Mouse (Mus musculus): Measurements from ENCODE around the gene Wfdc5. TPM values are rescaled to one million over a fixed set of nuclear protein-coding genes. Genes with fewer than 3 reads are reported as not detected.
A peak's percentile ranks its signal among the peaks of the same experiment; 100 is the strongest.

Wfdc5 gene
- polyA plus RNA-seq, 1 experiment from 2014 or later = not detected

- Histone ChIP-seq H3K4me2 (no peak overlapping the region), H3K27ac (replicated peaks) (no peak overlapping the region), H3K36me3 (replicated peaks) (peaks cover 35% of the 10 kb centered on the region), H3K4me3 (replicated peaks) (no peak overlapping the region), H3K9me3 (replicated peaks) (no peaks in the 10 kb centered on the region), H3K27me3 (no peaks in the 10 kb centered on the region), H3K9ac (no peak overlapping the region), H3K4me1 (replicated peaks) (no peaks in the 10 kb centered on the region)
- no peak for ATAC-seq (ENCODE audit: insufficient read depth)
- 71% methylated on average over 14 of the region's 14 CpGs for WGBS (ENCODE audit: insufficient replicate concordance)
Measured at GRCm38 (mm10) chr2:164150086-164150760, 32.3 kb downstream of the Wfdc5 start.

GRCm38 (mm10) chr2:164146556-164146955 is 36.0 kb downstream of the Wfdc5 start:
- no peak overlapping the region for H3K27ac ChIP-seq (replicated peaks)
- no peak overlapping the region for H3K9ac ChIP-seq
- no peak overlapping the region for H3K4me3 ChIP-seq (replicated peaks)
- H3K36me3 ChIP-seq (replicated peaks) = peaks cover 10% of the 10 kb centered on the region
- no peak for ATAC-seq (ENCODE audit: insufficient read depth)
- H3K27me3 ChIP-seq = no peaks in the 10 kb centered on the region
- H3K4me1 ChIP-seq (replicated peaks) = no peaks in the 10 kb centered on the region
- H3K9me3 ChIP-seq (replicated peaks) = no peaks in the 10 kb centered on the region
- 79% methylated on average over 12 of the region's 12 CpGs for WGBS (ENCODE audit: insufficient replicate concordance)
- H3K4me2 ChIP-seq = no peak overlapping the region

GRCm38 (mm10) chr2:164144541-164144940 is 38.0 kb downstream of the Wfdc5 start:
- 77% methylated on average over 10 of the region's 10 CpGs for WGBS (ENCODE audit: insufficient replicate concordance)

GRCm38 (mm10) chr2:164144025-164144424 is 38.5 kb downstream of the Wfdc5 start:
- WGBS (ENCODE audit: insufficient replicate concordance) = 69% methylated on average over 6 of the region's 6 CpGs
- no peaks in the 10 kb centered on the region for H3K27me3 ChIP-seq
- 0 out of 2 replicates have a peak, but pooled peaks cover 11% of the 10 kb centered on the region for H3K36me3 ChIP-seq (replicated peaks)
- H3K9me3 ChIP-seq (replicated peaks) = no peaks in the 10 kb centered on the region
- H3K4me2 ChIP-seq = no peak overlapping the region
- H3K4me3 ChIP-seq (replicated peaks) = no peak overlapping the region
- no peak overlapping the region for H3K27ac ChIP-seq (replicated peaks)
- H3K9ac ChIP-seq = no peak overlapping the region
- no peaks in the 10 kb centered on the region for H3K4me1 ChIP-seq (replicated peaks)
- no peak for ATAC-seq (ENCODE audit: insufficient read depth)

More at GRCm38 (mm10) chr2:164144541-164144940, 38.0 kb downstream of the Wfdc5 start:
- H3K9me3 ChIP-seq (replicated peaks) = no peaks in the 10 kb centered on the region
- no peaks in the 10 kb centered on the region for H3K27me3 ChIP-seq
- ATAC-seq (ENCODE audit: insufficient read depth) = no peak
- 0 out of 2 replicates have a peak, but pooled peaks cover 11% of the 10 kb centered on the region for H3K36me3 ChIP-seq (replicated peaks)
- H3K4me1 ChIP-seq (replicated peaks) = no peaks in the 10 kb centered on the region
- no peak overlapping the region for H3K27ac ChIP-seq (replicated peaks)
- H3K4me2 ChIP-seq = no peak overlapping the region
- H3K9ac ChIP-seq = no peak overlapping the region
- H3K4me3 ChIP-seq (replicated peaks) = no peak overlapping the region

GRCm38 (mm10) chr2:164142021-164142420 is 40.5 kb downstream of the Wfdc5 start:
- 68% methylated on average over 10 of the region's 10 CpGs for WGBS (ENCODE audit: insufficient replicate concordance)
- no peak for ATAC-seq (ENCODE audit: insufficient read depth)
- H3K4me1 ChIP-seq (replicated peaks) = no peaks in the 10 kb centered on the region
- no peak overlapping the region for H3K4me2 ChIP-seq
- H3K9ac ChIP-seq = no peak overlapping the region
- no peak overlapping the region for H3K4me3 ChIP-seq (replicated peaks)
- H3K27me3 ChIP-seq = no peaks in the 10 kb centered on the region
- no peaks in the 10 kb centered on the region for H3K9me3 ChIP-seq (replicated peaks)
- H3K36me3 ChIP-seq (replicated peaks) = 0 out of 2 replicates have a peak, but pooled peaks cover 13% of the 10 kb centered on the region
- no peak overlapping the region for H3K27ac ChIP-seq (replicated peaks)

GRCm38 (mm10) chr2:164137754-164138153 is 44.8 kb downstream of the Wfdc5 start:
- Histone ChIP-seq H3K27ac (replicated peaks) (no peak overlapping the region), H3K4me1 (replicated peaks) (no peaks in the 10 kb centered on the region), H3K4me3 (replicated peaks) (no peak overlapping the region), H3K27me3 (no peaks in the 10 kb centered on the region), H3K9me3 (replicated peaks) (no peaks in the 10 kb centered on the region), H3K4me2 (no peak overlapping the region), H3K9ac (no peak overlapping the region), H3K36me3 (replicated peaks) (0 out of 2 replicates have a peak, but pooled peaks cover 9% of the 10 kb centered on the region)
- WGBS (ENCODE audit: insufficient replicate concordance) = 82% methylated on average over 6 of the region's 6 CpGs
- ATAC-seq (ENCODE audit: insufficient read depth) = no peak

- no peak for ATAC-seq (ENCODE audit: insufficient read depth)
- Histone ChIP-seq H3K9ac (no peak overlapping the region), H3K36me3 (replicated peaks) (0 out of 2 replicates have a peak, but pooled peaks cover 15% of the 10 kb centered on the region), H3K4me1 (replicated peaks) (no peaks in the 10 kb centered on the region), H3K27me3 (no peaks in the 10 kb centered on the region), H3K4me3 (replicated peaks) (no peak overlapping the region), H3K9me3 (replicated peaks) (no peaks in the 10 kb centered on the region), H3K27ac (replicated peaks) (no peak overlapping the region), H3K4me2 (no peak overlapping the region)
- 72% methylated on average over 2 of the region's 2 CpGs for WGBS (ENCODE audit: insufficient replicate concordance)
Measured at GRCm38 (mm10) chr2:164136393-164136792, 46.1 kb downstream of the Wfdc5 start.

GRCm38 (mm10) chr2:164135367-164135766 is 47.2 kb downstream of the Wfdc5 start:
- no peak for ATAC-seq (ENCODE audit: insufficient read depth)
- Histone ChIP-seq H3K27ac (replicated peaks) (no peak overlapping the region), H3K9ac (no peak overlapping the region)

GRCm38 (mm10) chr2:164134563-164134962 is 48.0 kb downstream of the Wfdc5 start:
- no peaks in the 10 kb centered on the region for H3K27me3 ChIP-seq
- 66% methylated on average over 6 of the region's 6 CpGs for WGBS (ENCODE audit: insufficient replicate concordance)
- H3K36me3 ChIP-seq (replicated peaks) = peaks cover 19% of the 10 kb centered on the region; the same call in 1 of the 2 replicates
- H3K9ac ChIP-seq = no peak overlapping the region
- H3K4me2 ChIP-seq = no peak overlapping the region
- no peak for ATAC-seq (ENCODE audit: insufficient read depth)
- H3K9me3 ChIP-seq (replicated peaks) = no peaks in the 10 kb centered on the region
- H3K4me3 ChIP-seq (replicated peaks) = no peak overlapping the region
- no peak overlapping the region for H3K27ac ChIP-seq (replicated peaks)
- no peaks in the 10 kb centered on the region for H3K4me1 ChIP-seq (replicated peaks)

More at GRCm38 (mm10) chr2:164135367-164135766, 47.2 kb downstream of the Wfdc5 start:
- H3K27me3 ChIP-seq = no peaks in the 10 kb centered on the region
- peaks cover 23% of the 10 kb centered on the region; the same call in 1 of the 2 replicates for H3K36me3 ChIP-seq (replicated peaks)
- no peak overlapping the region for H3K4me2 ChIP-seq
- no peaks in the 10 kb centered on the region for H3K9me3 ChIP-seq (replicated peaks)
- no peak overlapping the region for H3K4me3 ChIP-seq (replicated peaks)
- H3K4me1 ChIP-seq (replicated peaks) = no peaks in the 10 kb centered on the region
- 63% methylated on average over 1 of the region's 1 CpGs for WGBS (ENCODE audit: insufficient replicate concordance)

- no peak overlapping the region for H3K9ac ChIP-seq
- no peaks in the 10 kb centered on the region for H3K4me1 ChIP-seq (replicated peaks)
- no peak overlapping the region for H3K27ac ChIP-seq (replicated peaks)
- ATAC-seq (ENCODE audit: insufficient read depth) = peak; percentile 28
- H3K27me3 ChIP-seq = no peaks in the 10 kb centered on the region
- H3K4me3 ChIP-seq (replicated peaks) = no peak overlapping the region
- H3K4me2 ChIP-seq = no peak overlapping the region
- WGBS (ENCODE audit: insufficient replicate concordance) = 65% methylated on average over 1 of the region's 1 CpGs
- H3K36me3 ChIP-seq (replicated peaks) = peaks cover 17% of the 10 kb centered on the region; the same call in 1 of the 2 replicates
- no peaks in the 10 kb centered on the region for H3K9me3 ChIP-seq (replicated peaks)
Measured at GRCm38 (mm10) chr2:164131586-164131985, 51.0 kb downstream of the Wfdc5 start.

- H3K9ac ChIP-seq = no peak overlapping the region
- no peaks in the 10 kb centered on the region for H3K4me1 ChIP-seq (replicated peaks)
- 80% methylated on average over 12 of the region's 12 CpGs for WGBS (ENCODE audit: insufficient replicate concordance)
- no peak for ATAC-seq (ENCODE audit: insufficient read depth)
- no peak overlapping the region for H3K4me3 ChIP-seq (replicated peaks)
- no peaks in the 10 kb centered on the region for H3K9me3 ChIP-seq (replicated peaks)
- H3K36me3 ChIP-seq (replicated peaks) = peaks cover 22% of the 10 kb centered on the region
- H3K4me2 ChIP-seq = no peak overlapping the region
- no peak overlapping the region for H3K27ac ChIP-seq (replicated peaks)
- H3K27me3 ChIP-seq = no peaks in the 10 kb centered on the region
Measured at GRCm38 (mm10) chr2:164128576-164129411, 53.7 kb downstream of the Wfdc5 start.
